Mouse (Mus musculus) ES-E14 (cell line): ENCODE results near the gene Mrpl23. TPM values are rescaled to one million over a fixed set of nuclear protein-coding genes. Genes with fewer than 3 reads are reported as not detected.

Experiments
- DNase-seq: peaks from one replicate; pipeline ENCODE4 v3.0.0-alpha.2; 2013; ENCODE audit warnings: low read depth, low spot score
- H3K27ac ChIP-seq: 2 replicates; pipeline ENCODE4 v1.5.1; 2012; ENCODE audit warnings: low read depth, mild to moderate bottlenecking, low read length, moderate library complexity, mixed read lengths; ENCODE audit not compliant: poor library complexity, insufficient read depth, severe bottlenecking
- H3K36me3 ChIP-seq: 2 replicates; pipeline ENCODE4 v1.6.1; 2012; ENCODE audit warnings: mild to moderate bottlenecking, low read length, moderate library complexity, mixed read lengths; ENCODE audit not compliant: control insufficient read depth, poor library complexity, insufficient read depth, severe bottlenecking
- H3K4me1 ChIP-seq, 2 experiments: fragments of 150-350 bp in 1 of 2; sonication (generic) in 1 of 2; 2 replicates each; pipeline ENCODE4 v1.6.1; 2012; ENCODE audit warnings: low read length in 2 of 2, mild to moderate bottlenecking in 1 of 2, mixed read lengths in 1 of 2; ENCODE audit not compliant: control insufficient read depth in 2 of 2, insufficient read depth in 2 of 2, poor library complexity in 1 of 2
- H3K4me3 ChIP-seq, 2 experiments: fragments of 150-350 bp in 1 of 2; sonication (generic) in 1 of 2; 2 replicates each; pipeline ENCODE4 v1.5.1; 2012; ENCODE audit warnings: low read length in 2 of 2, low read depth in 1 of 2, mild to moderate bottlenecking in 1 of 2, mixed read lengths in 1 of 2; ENCODE audit not compliant: insufficient read depth in 1 of 2, poor library complexity in 1 of 2, severe bottlenecking in 1 of 2
- H3K9ac ChIP-seq: 2 replicates; pipeline ENCODE4 v1.6.1; 2012; ENCODE audit warnings: low read depth, mild to moderate bottlenecking, low read length, mixed read lengths; ENCODE audit not compliant: poor library complexity, insufficient read depth, severe bottlenecking
- H3K9me3 ChIP-seq: fragments of 150-350 bp; sonication (generic); 2 replicates; pipeline ENCODE4 v1.6.1; 2012; ENCODE audit warnings: low read depth, mild to moderate bottlenecking, low read length; ENCODE audit not compliant: control insufficient read depth, insufficient read depth
- CHD2 ChIP-seq: IDR thresholded peaks from 2 replicates; pipeline ENCODE4 v1.6.1; 2014; ENCODE audit warnings: mild to moderate bottlenecking, low read depth, low read length, inconsistent platforms
- HCFC1 ChIP-seq: IDR thresholded peaks from 2 replicates; pipeline ENCODE4 v1.6.1; 2012; ENCODE audit warnings: low read length, inconsistent platforms, borderline replicate concordance; ENCODE audit not compliant: insufficient read depth
- MAFK ChIP-seq: IDR thresholded peaks from 2 replicates; pipeline ENCODE4 v1.6.1; 2014; ENCODE audit warnings: mild to moderate bottlenecking, low read depth, low read length, inconsistent platforms; ENCODE audit not compliant: insufficient read depth
- ZC3H11A ChIP-seq: IDR thresholded peaks from 2 replicates; pipeline ENCODE4 v1.6.1; 2012; ENCODE audit warnings: low read depth, mild to moderate bottlenecking, inconsistent platforms, low read length, borderline replicate concordance
- ZNF384 ChIP-seq: IDR thresholded peaks from 2 replicates; pipeline ENCODE4 v1.6.1; 2012; ENCODE audit warnings: low read depth, low read length, inconsistent platforms
- in situ Hi-C, 2 experiments: fragments of 600-800 bp; cut with MboI; formaldehyde crosslinking; loops; one replicate each; pipeline ENCODE4 v1.15.1; 2025; ENCODE audit warnings: low sequenced_read_pairs in 2 of 2, inconsistent platforms in 1 of 2; ENCODE audit not compliant: unreplicated experiment in 2 of 2
- total RNA-seq: library from RNA; depleted of rRNA; stranded (reverse); fragments of 300-350 nt; gene quantifications from 2 replicates; pipeline ENCODE4 v1.2.3, GENCODE M21; 2012

Mrpl23 gene
- total RNA-seq, 1 experiment, result 49.1 TPM

- in situ Hi-C loops, result no loop called here
Measured at GRCm38 (mm10) chr7:142497775-142498174, 34.7 kb upstream of the Mrpl23 start.

GRCm38 (mm10) chr7:142498575-142498974 lies 33.9 kb upstream of the Mrpl23 start, which contains the start of gene Tnnt3:
Gene Tnnt3, plus strand, starts transcription at chr7:142498836.
- no peaks in the 10 kb centered on the region for H3K36me3 ChIP-seq
- H3K4me3 ChIP-seq, result no peak within 1 kb of the TSS
- H3K27ac ChIP-seq, result no peak within 1 kb of the TSS
- in situ Hi-C loops, result no loop called here
- no peaks in the 10 kb centered on the region for H3K9me3 ChIP-seq
- no peaks in the 10 kb centered on the region for H3K4me1 ChIP-seq
- TF ChIP-seq HCFC1 (no peak), ZC3H11A (no peak), ZNF384 (no peak), MAFK (no peak), CHD2 (no peak)
- DNase-seq, result no peak
- H3K9ac ChIP-seq, result no peak within 1 kb of the TSS

More at GRCm38 (mm10) chr7:142497775-142498174, 34.7 kb upstream of the Mrpl23 start:
- no peak overlapping the region for H3K9ac ChIP-seq
- H3K9me3 ChIP-seq, result no peaks in the 10 kb centered on the region
- TF ChIP-seq MAFK (no peak), ZNF384 (no peak), ZC3H11A (no peak), CHD2 (no peak), HCFC1 (no peak)
- no peak overlapping the region for H3K4me3 ChIP-seq
- H3K36me3 ChIP-seq, result no peaks in the 10 kb centered on the region
- no peak overlapping the region for H3K27ac ChIP-seq
- no peak for DNase-seq
- no peaks in the 10 kb centered on the region for H3K4me1 ChIP-seq

GRCm38 (mm10) chr7:142499010-142499721 lies 33.3 kb upstream of the Mrpl23 start:
- no peak for DNase-seq
- H3K36me3 ChIP-seq, result no peaks in the 10 kb centered on the region
- no peaks in the 10 kb centered on the region for H3K9me3 ChIP-seq
- no peak overlapping the region for H3K9ac ChIP-seq
- in situ Hi-C loops, result no loop called here
- TF ChIP-seq CHD2 (no peak), ZC3H11A (no peak), ZNF384 (no peak), MAFK (no peak), HCFC1 (no peak)
- no peaks in the 10 kb centered on the region for H3K4me1 ChIP-seq
- H3K27ac ChIP-seq, result no peak overlapping the region
- H3K4me3 ChIP-seq, result no peak overlapping the region

- no peak overlapping the region for H3K9ac ChIP-seq
- no peaks in the 10 kb centered on the region for H3K36me3 ChIP-seq
- no peaks in the 10 kb centered on the region for H3K9me3 ChIP-seq
- H3K27ac ChIP-seq, result no peak overlapping the region
- in situ Hi-C loops, result no loop called here
- H3K4me3 ChIP-seq, result no peak overlapping the region
- TF ChIP-seq HCFC1 (no peak), CHD2 (no peak), ZNF384 (no peak), MAFK (no peak), ZC3H11A (no peak)
- DNase-seq, result no peak
- H3K4me1 ChIP-seq, result no peaks in the 10 kb centered on the region
Measured at GRCm38 (mm10) chr7:142500032-142500431, 32.5 kb upstream of the Mrpl23 start.

DNA sequence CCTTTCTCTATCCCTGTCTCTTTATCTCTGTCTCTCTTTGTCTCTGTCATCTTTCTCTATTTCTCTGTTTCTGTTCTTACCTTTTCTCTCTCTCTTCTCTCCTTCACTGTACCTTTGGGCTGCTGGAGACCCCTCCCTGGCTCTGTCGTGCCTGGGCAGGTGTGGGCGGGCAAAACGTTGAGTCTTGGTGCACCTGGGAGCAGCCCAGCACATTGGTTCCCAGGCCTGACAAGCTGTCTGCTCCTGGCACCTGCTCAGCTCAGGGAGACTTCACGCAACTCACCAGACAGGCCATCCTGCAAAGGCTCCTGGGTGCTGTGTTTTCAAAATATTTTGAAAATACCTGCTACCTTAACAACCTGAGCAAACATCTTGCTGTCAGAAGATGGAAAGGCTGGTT lies 29.3 kb upstream of the Mrpl23 start:
- no peak overlapping the region for H3K27ac ChIP-seq
- H3K9me3 ChIP-seq, result no peaks in the 10 kb centered on the region
- DNase-seq, result no peak
- in situ Hi-C loops, result no loop called here
- H3K4me1 ChIP-seq, result peaks cover 0 to 12% of the 10 kb centered on the region in 2 experiments; a peak in 1 of 4 replicates
- H3K4me3 ChIP-seq, result no peak overlapping the region
- H3K36me3 ChIP-seq, result no peaks in the 10 kb centered on the region
- no peak for TF ChIP-seq ZNF384
- no peak for TF ChIP-seq MAFK
- TF ChIP-seq CHD2, result no peak
- TF ChIP-seq ZC3H11A, result no peak
- TF ChIP-seq HCFC1, result no peak
- H3K9ac ChIP-seq, result no peak overlapping the region
